27 mouse cellular contexts compared by ENCODE assay signal in genomic region chr2:3805742-3806141, GRCm38 (mm10).
"Had no signal": no experiment of that assay in that cellular context is flagged by ENCODE, and none has a peak within 500 bp of the region (broad histone marks: within the 10 kb centered on the region; RNA-seq: fewer than 3 reads in every experiment).

No protein-coding gene starts in this region.

- H3K9me3 ChIP-seq: heart, embryonic 13.5 days; heart, embryonic 15.5 days; hindbrain, embryonic 10.5 days; hindbrain, embryonic 12.5 days; limb, embryonic 12.5 days had no signal

- H3K36me3 ChIP-seq: heart, embryonic 13.5 days; heart, embryonic 15.5 days; hindbrain, embryonic 10.5 days; hindbrain, embryonic 12.5 days; limb, embryonic 12.5 days had no signal

- H3K4me3 ChIP-seq: gastrocnemius, adult 2 months; heart, adult 2 months; heart, embryonic 13.5 days; heart, embryonic 15.5 days; hindbrain, embryonic 10.5 days; hindbrain, embryonic 12.5 days; layer of hippocampus, adult 2 months; limb, embryonic 12.5 days had no signal

- DNase-seq: gastrocnemius, adult 2 months; gastrocnemius, postnatal 10 days; gastrocnemius, postnatal 25 days; heart, adult 2 months; heart, postnatal 14 days; heart, postnatal 4 days; kidney, adult 18-20 months; kidney, adult 8-10 months; kidney, postnatal 10 days; kidney, postnatal 25 days; kidney, postnatal 4 days; layer of hippocampus, postnatal 36 days; left cerebral cortex, postnatal 4 days; liver had no signal

- H3K27ac ChIP-seq: gastrocnemius, adult 2 months; heart, adult 2 months; heart, embryonic 13.5 days; heart, embryonic 15.5 days; hindbrain, embryonic 10.5 days; hindbrain, embryonic 12.5 days; hindbrain, embryonic 14.5 days; layer of hippocampus, adult 2 months; limb, embryonic 12.5 days had no signal

- ATAC-seq: forebrain, embryonic 16.5 days; hindbrain, embryonic 16.5 days; inflammation-experienced regulatory T-cells, adult 6 months; intestine, embryonic 16.5 days had no signal

- H3K4me1 ChIP-seq: heart, embryonic 13.5 days; heart, embryonic 15.5 days; hindbrain, embryonic 12.5 days had no signal

- H3K9ac ChIP-seq: heart, embryonic 13.5 days; heart, embryonic 15.5 days; hindbrain, embryonic 12.5 days; hindbrain, embryonic 14.5 days; limb, embryonic 12.5 days had no signal

- H3K4me2 ChIP-seq: heart, embryonic 11.5 days; heart, embryonic 13.5 days; heart, embryonic 15.5 days; hindbrain, embryonic 12.5 days; hindbrain, embryonic 14.5 days; limb, embryonic 12.5 days; liver, embryonic 11.5 days had no signal

- H3K27me3 ChIP-seq: heart, embryonic 13.5 days; heart, embryonic 15.5 days; hindbrain, embryonic 12.5 days; limb, embryonic 12.5 days had no signal
